Mouse (Mus musculus) spleen, adult 2 months (tissue): ENCODE data around the gene Ttc1. TPM values are rescaled to one million over a fixed set of nuclear protein-coding genes. Genes with fewer than 3 reads are reported as not detected.

Experiments
- DNase-seq, 2 experiments: peaks; one replicate each; pipeline versions ENCODE4 v3.0.0 to v3.0.0-alpha.2; 2012 to 2021; ENCODE audit warnings: low spot score in 2 of 2, low read depth in 1 of 2
- H3K27ac ChIP-seq: fragments of 200-500 bp; 2 replicates; pipeline ENCODE4 v1.5.1; 2012; ENCODE audit warnings: low read length, inconsistent platforms; ENCODE audit not compliant: insufficient read depth
- H3K27me3 ChIP-seq: fragments of 200-500 bp; 2 replicates; pipeline ENCODE4 v1.6.1; 2012; ENCODE audit warnings: mild to moderate bottlenecking, moderate library complexity, low read length, inconsistent platforms; ENCODE audit not compliant: control insufficient read depth, insufficient read depth
- H3K36me3 ChIP-seq: fragments of 200-500 bp; 2 replicates; pipeline ENCODE4 v1.6.1; 2012; ENCODE audit warnings: mild to moderate bottlenecking, low read length, inconsistent platforms; ENCODE audit not compliant: control insufficient read depth, insufficient read depth
- H3K4me1 ChIP-seq: fragments of 200-500 bp; 2 replicates; pipeline ENCODE4 v1.6.1; 2011; ENCODE audit warnings: inconsistent platforms; ENCODE audit not compliant: control insufficient read depth, insufficient read depth, insufficient read length
- H3K4me3 ChIP-seq: fragments of 200-500 bp; 2 replicates; pipeline ENCODE4 v1.5.1; 2011; ENCODE audit warnings: mild to moderate bottlenecking, inconsistent platforms; ENCODE audit not compliant: insufficient read depth, insufficient read length; ENCODE audit errors: extremely low read depth
- CTCF ChIP-seq: fragments of 200-500 bp; IDR thresholded peaks from 2 replicates; pipeline ENCODE4 v1.5.1; 2011; ENCODE audit warnings: mild to moderate bottlenecking, inconsistent platforms; ENCODE audit not compliant: insufficient read depth, insufficient read length, insufficient replicate concordance; ENCODE audit errors: extremely low read depth
- POLR2A ChIP-seq: fragments of 200-500 bp; IDR thresholded peaks from 2 replicates; pipeline ENCODE4 v1.6.1; 2011; ENCODE audit warnings: low read depth, low read length, inconsistent platforms
- WGBS: fragments of 180-500 bp; shearing (Covaris S2); methylation state at CpG from one replicate; pipeline ENCODE4 v1.1.7; 2018; 5-methylcytosine and 5-hydroxymethylcytosine counted together
- polyA plus RNA-seq: library from polyadenylated mRNA; depleted of rRNA; stranded (reverse); fragments of >200 nt; gene quantifications from 2 replicates; pipeline ENCODE4 v1.2.3, GENCODE M21; 2012

Gene Ttc1
- polyA plus RNA-seq, 1 experiment: 4.9 TPM

DNA sequence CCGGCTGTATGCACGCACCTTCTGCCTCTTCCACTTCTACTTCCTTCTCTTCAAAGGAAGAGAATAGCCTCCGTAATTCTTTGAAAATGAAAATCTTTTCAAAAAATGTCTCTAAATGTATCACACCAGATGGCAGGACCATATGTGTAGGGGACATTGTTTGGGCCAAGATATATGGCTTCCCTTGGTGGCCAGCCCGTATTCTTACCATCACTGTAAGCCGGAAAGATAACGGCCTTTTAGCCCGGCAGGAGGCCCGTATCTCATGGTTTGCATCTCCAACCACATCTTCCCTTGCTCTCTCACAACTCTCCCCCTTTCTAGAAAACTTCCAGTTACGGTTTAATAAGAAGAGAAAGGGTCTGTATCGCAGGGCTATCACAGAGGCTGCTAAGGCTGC lies 42.1 kb downstream of the Ttc1 start:
- Histone ChIP-seq H3K4me1 (no peaks in the 10 kb centered on the region), H3K36me3 (peaks cover 18% of the 10 kb centered on the region), H3K27me3 (no peaks in the 10 kb centered on the region), H3K4me3 (no peak overlapping the region), H3K27ac (no peak overlapping the region)
- WGBS: 92% methylated on average over 10 of the region's 10 CpGs
- TF ChIP-seq POLR2A: no peak
- TF ChIP-seq CTCF: no peak
- no peak for DNase-seq

DNA sequence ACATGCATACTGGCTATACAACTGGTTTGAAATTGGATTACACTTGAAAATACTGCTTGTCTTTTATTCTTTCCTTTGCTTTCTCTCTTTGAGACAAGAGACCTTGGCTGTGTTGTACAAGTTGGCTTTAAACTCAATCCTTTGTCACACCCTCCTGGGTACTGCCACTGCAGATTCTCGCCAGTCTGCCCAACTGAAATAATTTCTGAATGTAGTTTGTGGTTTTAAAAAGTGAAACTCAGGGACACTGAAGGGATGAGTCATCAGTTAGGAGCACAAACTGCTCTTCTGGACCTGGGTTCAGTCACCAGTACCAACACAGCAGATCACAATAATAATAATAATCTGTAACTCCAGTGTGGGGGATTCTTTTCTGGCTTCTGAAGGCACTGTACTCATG lies 44.3 kb downstream of the Ttc1 start:
- Histone ChIP-seq H3K4me3 (no peak overlapping the region), H3K27me3 (no peaks in the 10 kb centered on the region), H3K4me1 (no peaks in the 10 kb centered on the region), H3K27ac (no peak overlapping the region), H3K36me3 (peaks cover 19% of the 10 kb centered on the region)
- 41% methylated on average over 1 of the region's 1 CpGs for WGBS
- TF ChIP-seq POLR2A (no peak), CTCF (no peak)
- DNase-seq: no peak

DNA sequence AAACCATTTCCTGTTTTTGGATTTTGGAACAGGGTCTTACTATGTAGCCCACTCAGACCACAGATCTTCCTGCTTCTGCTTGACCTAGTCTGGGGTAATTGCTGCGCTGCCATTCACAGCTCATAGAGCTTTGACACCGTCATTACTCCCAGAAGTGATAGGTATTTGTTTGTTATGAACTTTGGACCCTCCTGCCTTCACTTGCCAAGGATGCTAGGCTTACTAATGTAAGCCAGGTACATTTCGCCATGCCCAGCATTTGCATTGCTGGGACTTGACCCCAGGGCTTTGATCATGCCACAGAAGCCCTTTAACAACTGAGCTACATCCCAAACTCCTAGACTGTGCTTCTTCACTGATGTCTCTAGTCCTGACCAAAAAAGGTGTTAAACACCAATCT lies 47.5 kb downstream of the Ttc1 start:
- Histone ChIP-seq H3K4me1 (no peaks in the 10 kb centered on the region), H3K27me3 (no peaks in the 10 kb centered on the region), H3K4me3 (no peak overlapping the region), H3K27ac (no peak overlapping the region), H3K36me3 (peaks cover 11% of the 10 kb centered on the region)
- 90% methylated on average over 3 of the region's 3 CpGs for WGBS
- DNase-seq: no peak
- TF ChIP-seq CTCF: no peak
- TF ChIP-seq POLR2A: no peak

DNA sequence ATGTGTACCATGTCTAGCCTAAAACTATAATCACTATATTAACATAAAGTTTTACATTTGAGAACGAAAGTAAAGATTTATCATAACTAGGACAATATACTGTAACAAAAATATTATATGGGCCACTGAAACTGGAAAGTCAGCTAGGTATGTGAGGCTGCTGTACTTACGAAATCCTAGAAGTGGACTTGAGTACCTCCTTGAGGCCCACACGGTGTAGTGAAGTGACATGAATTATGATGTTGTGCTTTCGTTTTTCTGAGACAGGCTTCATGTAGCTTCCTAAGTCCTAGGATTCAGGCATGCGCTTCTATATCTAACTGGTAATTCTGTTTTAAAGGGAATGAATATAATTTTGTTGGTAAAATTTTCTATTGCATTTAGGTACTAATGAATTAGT lies 49.2 kb downstream of the Ttc1 start:
- DNase-seq: no peak
- no peak overlapping the region for H3K4me3 ChIP-seq
- H3K27ac ChIP-seq: no peak overlapping the region
- peaks cover 3% of the 10 kb centered on the region; the same call in 1 of the 2 replicates for H3K36me3 ChIP-seq
- TF ChIP-seq CTCF (no peak), POLR2A (no peak)
- 69% methylated on average over 5 of the region's 5 CpGs for WGBS
- no peaks in the 10 kb centered on the region; the same call in 1 of the 2 replicates for H3K4me1 ChIP-seq
- H3K27me3 ChIP-seq: no peaks in the 10 kb centered on the region

DNA sequence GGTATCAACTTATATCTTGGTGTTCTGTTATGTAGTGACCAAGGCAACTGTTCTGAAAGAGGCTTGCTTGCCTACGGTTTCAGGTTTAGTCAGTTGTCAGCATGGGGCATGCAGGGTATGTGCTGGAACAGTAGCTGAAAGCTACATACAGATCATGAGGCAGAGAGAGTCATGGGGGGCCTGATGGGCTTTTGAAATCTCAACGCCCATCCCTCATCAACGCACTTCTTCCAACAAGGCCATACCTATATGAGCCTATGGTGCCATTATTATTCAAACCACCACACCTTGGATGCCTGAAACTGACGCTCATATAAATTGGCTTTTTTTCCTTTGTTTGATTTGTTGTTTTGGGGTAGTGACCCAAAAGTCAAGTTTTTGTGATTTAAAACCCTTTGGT lies 51.2 kb downstream of the Ttc1 start:
- no peak for DNase-seq
- no peaks in the 10 kb centered on the region for H3K27me3 ChIP-seq
- H3K4me1 ChIP-seq: no peaks in the 10 kb centered on the region; the same call in 1 of the 2 replicates
- H3K4me3 ChIP-seq: no peak overlapping the region
- H3K36me3 ChIP-seq: peaks cover 3% of the 10 kb centered on the region; the same call in 1 of the 2 replicates
- 96% methylated on average over 4 of the region's 4 CpGs for WGBS
- H3K27ac ChIP-seq: no peak overlapping the region
- no peak for TF ChIP-seq CTCF
- no peak for TF ChIP-seq POLR2A

DNA sequence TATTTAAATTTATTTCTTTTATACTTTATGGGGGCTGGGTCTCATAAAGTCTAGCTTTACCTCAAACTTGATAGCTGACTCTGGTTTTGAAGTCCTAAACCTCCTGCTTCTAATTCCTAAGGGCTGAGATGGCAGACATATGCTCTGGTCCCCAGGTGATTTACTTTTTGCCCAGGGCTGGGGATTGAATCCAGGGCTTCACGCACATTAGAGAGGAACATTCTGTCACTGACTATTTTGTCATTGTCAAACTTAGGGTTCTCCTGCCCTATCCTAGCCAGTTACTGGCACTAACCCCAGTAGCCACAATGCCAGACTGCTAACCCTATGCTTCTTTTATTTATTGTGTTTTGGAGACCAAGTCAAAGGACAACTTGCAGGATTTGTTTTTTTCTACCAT lies 59.0 kb downstream of the Ttc1 start:
- Histone ChIP-seq H3K4me3 (no peak overlapping the region), H3K4me1 (no peaks in the 10 kb centered on the region; the same call in 1 of the 2 replicates), H3K36me3 (peaks cover 10% of the 10 kb centered on the region), H3K27ac (no peak overlapping the region), H3K27me3 (no peaks in the 10 kb centered on the region)
- TF ChIP-seq CTCF: no peak
- no peak for TF ChIP-seq POLR2A
- WGBS: 97% methylated on average over 1 of the region's 1 CpGs
- no peak for DNase-seq

DNA sequence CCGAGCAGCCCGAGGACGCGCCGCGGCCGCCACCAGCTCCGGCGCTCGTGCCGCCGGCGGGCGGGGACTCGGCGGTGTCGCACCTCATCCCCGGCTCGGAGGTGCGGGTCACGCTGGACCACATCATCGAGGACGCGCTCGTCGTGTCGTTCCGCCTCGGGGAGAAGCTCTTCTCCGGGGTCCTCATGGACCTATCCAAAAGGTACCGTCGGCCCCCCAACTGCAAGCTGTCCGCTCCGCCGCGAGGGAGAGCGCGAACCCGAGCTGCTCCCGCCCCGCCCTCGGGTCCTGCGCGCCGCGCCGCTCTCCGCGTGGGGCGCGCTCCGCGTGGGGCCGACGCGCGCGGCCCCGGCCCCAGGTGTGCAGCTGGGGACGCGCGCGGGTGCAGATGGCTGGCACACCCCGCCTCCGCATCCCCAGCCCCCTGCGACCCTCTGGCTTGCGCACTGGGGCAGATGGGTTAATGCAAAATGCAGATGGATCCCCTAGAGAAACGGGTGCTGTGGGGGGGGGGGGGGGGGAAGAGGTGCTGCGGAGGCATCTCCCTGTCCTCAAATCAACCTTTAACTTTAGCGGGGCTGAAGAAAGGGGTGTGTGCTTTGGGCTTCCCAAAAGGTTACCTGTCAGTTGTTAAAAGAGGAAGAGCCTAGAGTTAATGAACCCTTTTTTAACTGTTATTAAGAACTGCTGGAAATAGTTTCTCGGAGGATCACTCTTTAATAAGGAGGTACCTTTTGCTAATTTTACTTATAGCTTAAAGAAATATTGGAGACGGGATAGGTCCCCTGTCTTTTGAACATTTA lies 65.2 kb downstream of the Ttc1 start:
- H3K36me3 ChIP-seq: peaks cover 2% of the 10 kb centered on the region; the same call in 1 of the 2 replicates
- peak; percentile 33 to 40 for DNase-seq
- TF ChIP-seq POLR2A (no peak), CTCF (no peak)
- peaks cover 4% of the 10 kb centered on the region; the same call in 1 of the 2 replicates for H3K4me1 ChIP-seq
- peak overlapping the region; percentile 81 for H3K4me3 ChIP-seq
- H3K27ac ChIP-seq: peak overlapping the region; percentile 84
- 1% methylated on average over 61 of the region's 72 CpGs for WGBS
- H3K27me3 ChIP-seq: no peaks in the 10 kb centered on the region
